Mouse (Mus musculus) testis, adult 2 months (tissue): Measurements from ENCODE around the gene Ppm1l. TPM values are rescaled to one million over a fixed set of nuclear protein-coding genes. Genes with fewer than 3 reads are reported as not detected.

Source experiments
- H3K27ac ChIP-seq: fragments of 200-500 bp; 2 replicates; pipeline ENCODE4 v1.5.1; 2012; ENCODE audit warnings: low read depth, low read length; ENCODE audit not compliant: control insufficient read depth, insufficient read depth
- H3K27me3 ChIP-seq: fragments of 200-500 bp; 2 replicates; pipeline ENCODE4 v1.6.1; 2012; ENCODE audit warnings: mild to moderate bottlenecking, low read length, moderate library complexity; ENCODE audit not compliant: control insufficient read depth, insufficient read depth
- H3K36me3 ChIP-seq: fragments of 200-500 bp; 2 replicates; pipeline ENCODE4 v1.6.1; 2012; ENCODE audit warnings: mild to moderate bottlenecking, low read length; ENCODE audit not compliant: control insufficient read depth, insufficient read depth
- H3K4me1 ChIP-seq: fragments of 200-500 bp; 2 replicates; pipeline ENCODE4 v1.6.1; 2012; ENCODE audit warnings: low read length; ENCODE audit not compliant: control insufficient read depth, insufficient read depth
- H3K4me3 ChIP-seq: fragments of 200-500 bp; 2 replicates; pipeline ENCODE4 v1.5.1; 2012; ENCODE audit warnings: low read depth, mild to moderate bottlenecking, low read length, moderate library complexity, mixed read lengths; ENCODE audit not compliant: control insufficient read depth
- CTCF ChIP-seq: fragments of 200-500 bp; IDR thresholded peaks from 2 replicates; pipeline ENCODE4 v1.5.1; 2012; ENCODE audit warnings: low read depth, mild to moderate bottlenecking, inconsistent platforms, low read length, moderate library complexity; ENCODE audit not compliant: control insufficient read depth, insufficient read depth, insufficient replicate concordance
- POLR2A ChIP-seq: fragments of 200-500 bp; IDR thresholded peaks from 2 replicates; pipeline ENCODE4 v1.6.1; 2012; ENCODE audit warnings: low read depth, mild to moderate bottlenecking, inconsistent platforms, low read length, moderate library complexity; ENCODE audit not compliant: control insufficient read depth
- polyA plus RNA-seq: library from polyadenylated mRNA; depleted of rRNA; stranded (reverse); fragments of >200 nt; gene quantifications from 2 replicates; pipeline ENCODE4 v1.2.3, GENCODE M21; 2012

The Ppm1l gene
- polyA plus RNA-seq, 1 experiment, result 2.2 TPM

GRCm38 (mm10) chr3:69468280-69469008 lies 151.8 kb downstream of the Ppm1l start:
- Histone ChIP-seq H3K36me3 (no peaks in the 10 kb centered on the region), H3K27me3 (no peaks in the 10 kb centered on the region), H3K4me3 (no peak overlapping the region), H3K27ac (no peak overlapping the region), H3K4me1 (no peaks in the 10 kb centered on the region)
- TF ChIP-seq CTCF (no peak), POLR2A (no peak)

GRCm38 (mm10) chr3:69469463-69470141 lies 152.9 kb downstream of the Ppm1l start:
- TF ChIP-seq CTCF (no peak), POLR2A (no peak)
- no peaks in the 10 kb centered on the region for H3K27me3 ChIP-seq
- no peaks in the 10 kb centered on the region for H3K4me1 ChIP-seq
- no peak overlapping the region for H3K4me3 ChIP-seq
- H3K36me3 ChIP-seq, result no peaks in the 10 kb centered on the region
- H3K27ac ChIP-seq, result no peak overlapping the region

- TF ChIP-seq POLR2A (no peak), CTCF (no peak)
- Histone ChIP-seq H3K36me3 (no peaks in the 10 kb centered on the region), H3K27me3 (no peaks in the 10 kb centered on the region), H3K4me3 (no peak overlapping the region), H3K27ac (no peak overlapping the region), H3K4me1 (no peaks in the 10 kb centered on the region)
Measured at GRCm38 (mm10) chr3:69470142-69470796, 153.6 kb downstream of the Ppm1l start.

- TF ChIP-seq CTCF, result no peak
- no peak for TF ChIP-seq POLR2A
- H3K4me1 ChIP-seq, result no peaks in the 10 kb centered on the region
Measured at GRCm38 (mm10) chr3:69475850-69476450, 159.3 kb downstream of the Ppm1l start.

GRCm38 (mm10) chr3:69479937-69480336 lies 163.3 kb downstream of the Ppm1l start:
- TF ChIP-seq CTCF, result no peak
- no peak overlapping the region for H3K27ac ChIP-seq
- H3K4me1 ChIP-seq, result no peaks in the 10 kb centered on the region; the same call in 1 of the 2 replicates
- H3K4me3 ChIP-seq, result no peak overlapping the region
- H3K36me3 ChIP-seq, result no peaks in the 10 kb centered on the region
- H3K27me3 ChIP-seq, result no peaks in the 10 kb centered on the region

More at GRCm38 (mm10) chr3:69475850-69476450, 159.3 kb downstream of the Ppm1l start:
- Histone ChIP-seq H3K27ac (no peak overlapping the region), H3K4me3 (no peak overlapping the region), H3K27me3 (no peaks in the 10 kb centered on the region), H3K36me3 (no peaks in the 10 kb centered on the region)

GRCm38 (mm10) chr3:69481835-69482234 lies 165.2 kb downstream of the Ppm1l start:
- TF ChIP-seq POLR2A (no peak), CTCF (no peak)
- Histone ChIP-seq H3K4me3 (no peak overlapping the region), H3K36me3 (no peaks in the 10 kb centered on the region), H3K27ac (no peak overlapping the region), H3K27me3 (no peaks in the 10 kb centered on the region), H3K4me1 (peaks cover 2% of the 10 kb centered on the region)

GRCm38 (mm10) chr3:69484006-69484574 lies 167.4 kb downstream of the Ppm1l start:
- H3K36me3 ChIP-seq, result no peaks in the 10 kb centered on the region
- H3K27ac ChIP-seq, result no peak overlapping the region
- TF ChIP-seq CTCF, result no peak
- TF ChIP-seq POLR2A, result no peak
- H3K27me3 ChIP-seq, result no peaks in the 10 kb centered on the region
- H3K4me1 ChIP-seq, result peaks cover 2% of the 10 kb centered on the region
- H3K4me3 ChIP-seq, result no peak overlapping the region
